Comparison of ENCODE assay signal across 14 mouse cellular contexts in the genomic region with DNA sequence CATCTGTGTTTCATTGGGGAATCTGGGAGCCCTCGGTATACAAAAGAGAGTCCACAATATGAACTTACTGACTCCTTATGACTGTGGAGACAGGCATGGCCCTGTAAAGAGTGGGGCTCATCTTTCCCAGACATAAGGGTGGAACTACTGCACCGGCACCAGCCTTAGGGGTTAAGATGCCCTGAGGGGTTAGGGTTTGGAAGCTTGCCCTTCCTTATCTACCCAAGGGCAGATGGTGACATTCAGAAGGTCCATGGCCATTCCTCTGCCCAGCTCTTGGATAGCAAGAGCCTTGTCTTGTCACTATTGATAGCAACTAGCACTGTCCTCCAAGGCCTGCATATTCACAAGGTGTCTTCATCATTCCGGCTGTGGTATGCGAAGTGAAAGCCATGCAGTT.
DNase-seq lines count a peak whose midpoint lies in the region; ATAC-seq and TF ChIP-seq lines count a peak whose summit lies in the region.
"Had no signal": no experiment of that assay in that cellular context is flagged by ENCODE, and none has a peak within 500 bp of the region (broad histone marks: within the 10 kb centered on the region; RNA-seq: fewer than 3 reads in every experiment).

No protein-coding gene starts in this region.

- 0 out of 2 replicates have a peak overlapping the region, but pooled peaks have one; percentile 76 for H3K27ac ChIP-seq in intestine, embryonic 14.5 days (ENCODE audit: low read depth)
- no peak overlapping the region for H3K27ac ChIP-seq in intestine, postnatal 0 days (ENCODE audit: low read depth, low read length)
- peak overlapping the region; percentile 77 for H3K27ac ChIP-seq in lung, embryonic 15.5 days
- H3K27ac ChIP-seq in stomach, embryonic 14.5 days (ENCODE audit: low read length), result peak overlapping the region; percentile 52; the same call in 1 of the 2 replicates
- no peak overlapping the region for H3K27ac ChIP-seq in stomach, postnatal 0 days (replicated peaks)
- H3K27ac ChIP-seq: forebrain, embryonic 15.5 days had no signal

- H3K4me1 ChIP-seq in intestine, embryonic 14.5 days (replicated peaks; ENCODE audit: control insufficient read depth, insufficient read depth, low read length), result peaks cover 45% of the 10 kb centered on the region
- H3K4me1 ChIP-seq in intestine, postnatal 0 days (replicated peaks; ENCODE audit: control insufficient read depth, insufficient read depth, low read length), result 0 out of 2 replicates have a peak, but pooled peaks cover 6% of the 10 kb centered on the region
- H3K4me1 ChIP-seq in lung, embryonic 15.5 days, result peaks cover 52% of the 10 kb centered on the region
- H3K4me1 ChIP-seq in stomach, embryonic 14.5 days (ENCODE audit: control insufficient read depth, insufficient read depth, low read length), result peaks cover 43% of the 10 kb centered on the region
- peaks cover 8% of the 10 kb centered on the region; the same call in 1 of the 2 replicates for H3K4me1 ChIP-seq in stomach, postnatal 0 days (replicated peaks; ENCODE audit: control insufficient read depth, insufficient read depth)
- H3K4me1 ChIP-seq: forebrain, embryonic 15.5 days had no signal

- no peak for ATAC-seq in intestine, embryonic 14.5 days (replicated peaks; ENCODE audit: low FRiP score, low TSS enrichment, low read depth)
- no peak for ATAC-seq in intestine, postnatal 0 days
- ATAC-seq in lung, embryonic 15.5 days (ENCODE audit: borderline replicate concordance, extremely low read depth, low FRiP score, low TSS enrichment), result no peak
- ATAC-seq in stomach, embryonic 14.5 days (ENCODE audit: insufficient number of reproducible peaks, insufficient read depth, low FRiP score, low read depth), result no peak
- no peak for ATAC-seq in stomach, postnatal 0 days (ENCODE audit: low FRiP score, low TSS enrichment)
- ATAC-seq: forebrain, embryonic 15.5 days had no signal

- no peak for DNase-seq in intestine, embryonic 14.5 days (ENCODE audit: low spot score)
- DNase-seq in lung, postnatal 25 days (ENCODE audit: low spot score), result no peak
- no peak for DNase-seq in stomach, postnatal 0 days (ENCODE audit: low spot score)
- DNase-seq in embryo, embryonic 10.5 days (ENCODE audit: low spot score), result no peak
- DNase-seq: cerebellum, adult 11 months; cerebellum, adult 8-10 months; cerebellum, postnatal 14 days; gastrocnemius, postnatal 36 days; heart, adult 11 months had no signal

- no peak overlapping the region for H3K4me2 ChIP-seq in intestine, embryonic 14.5 days (ENCODE audit: low read length)
- H3K4me2 ChIP-seq in intestine, postnatal 0 days (replicated peaks; ENCODE audit: low read depth), result no peak overlapping the region
- H3K4me2 ChIP-seq in lung, embryonic 15.5 days, result no peak overlapping the region
- H3K4me2 ChIP-seq in stomach, embryonic 14.5 days (replicated peaks; ENCODE audit: low read depth, low read length), result no peak overlapping the region
- no peak overlapping the region for H3K4me2 ChIP-seq in stomach, postnatal 0 days (replicated peaks; ENCODE audit: low read depth)
- H3K4me2 ChIP-seq: forebrain, embryonic 15.5 days; heart, embryonic 13.5 days had no signal

- H3K4me3 ChIP-seq in intestine, embryonic 14.5 days (ENCODE audit: low read depth, low read length), result no peak overlapping the region
- no peak overlapping the region for H3K4me3 ChIP-seq in intestine, postnatal 0 days (ENCODE audit: low read depth, low read length)
- H3K4me3 ChIP-seq in lung, embryonic 15.5 days, result no peak overlapping the region
- no peak overlapping the region for H3K4me3 ChIP-seq in stomach, embryonic 14.5 days (ENCODE audit: low read depth, low read length)
- H3K4me3 ChIP-seq in stomach, postnatal 0 days (ENCODE audit: low read depth, low read length), result no peak overlapping the region
- H3K4me3 ChIP-seq: forebrain, embryonic 15.5 days; heart, embryonic 13.5 days had no signal

- TF ChIP-seq CTCF in intestine, postnatal 0 days (IDR thresholded peaks at IDR 0.05; ENCODE audit: low read depth), result no peak
- TF ChIP-seq CTCF in stomach, postnatal 0 days (IDR thresholded peaks at IDR 0.05; ENCODE audit: low read depth), result no peak

- H3K36me3 ChIP-seq in intestine, embryonic 14.5 days (ENCODE audit: control insufficient read depth, insufficient read depth, low read length), result no peaks in the 10 kb centered on the region
- H3K36me3 ChIP-seq in intestine, postnatal 0 days (ENCODE audit: control insufficient read depth, insufficient read depth), result no peaks in the 10 kb centered on the region
- no peaks in the 10 kb centered on the region for H3K36me3 ChIP-seq in lung, embryonic 15.5 days
- no peaks in the 10 kb centered on the region for H3K36me3 ChIP-seq in stomach, embryonic 14.5 days (ENCODE audit: control insufficient read depth, insufficient read depth, low read length)
- H3K36me3 ChIP-seq in stomach, postnatal 0 days (ENCODE audit: control insufficient read depth, insufficient read depth, low read length), result no peaks in the 10 kb centered on the region
- H3K36me3 ChIP-seq: forebrain, embryonic 15.5 days; heart, embryonic 13.5 days had no signal

- no peak for TF ChIP-seq EP300 in stomach, postnatal 0 days (optimal IDR thresholded peaks at IDR 0.05)

- H3K9ac ChIP-seq in intestine, embryonic 14.5 days (ENCODE audit: low read length), result no peak overlapping the region
- no peak overlapping the region for H3K9ac ChIP-seq in intestine, postnatal 0 days (ENCODE audit: low read depth, low read length)
- H3K9ac ChIP-seq in lung, embryonic 15.5 days, result no peak overlapping the region
- no peak overlapping the region for H3K9ac ChIP-seq in stomach, embryonic 14.5 days (replicated peaks; ENCODE audit: low read depth, low read length)
- H3K9ac ChIP-seq in stomach, postnatal 0 days (ENCODE audit: low read length), result no peak overlapping the region
- H3K9ac ChIP-seq: forebrain, embryonic 15.5 days; heart, embryonic 13.5 days had no signal

- H3K27me3 ChIP-seq in intestine, embryonic 14.5 days (replicated peaks; ENCODE audit: control insufficient read depth, insufficient read depth, low read length), result no peaks in the 10 kb centered on the region
- H3K27me3 ChIP-seq in intestine, postnatal 0 days (replicated peaks; ENCODE audit: control insufficient read depth, insufficient read depth, low read length), result no peaks in the 10 kb centered on the region
- no peaks in the 10 kb centered on the region for H3K27me3 ChIP-seq in lung, embryonic 15.5 days
- no peaks in the 10 kb centered on the region for H3K27me3 ChIP-seq in stomach, embryonic 14.5 days (ENCODE audit: control insufficient read depth, insufficient read depth, low read length)
- H3K27me3 ChIP-seq in stomach, postnatal 0 days (ENCODE audit: control insufficient read depth, insufficient read depth, low read length), result no peaks in the 10 kb centered on the region
- H3K27me3 ChIP-seq: forebrain, embryonic 15.5 days had no signal

- WGBS in intestine, embryonic 14.5 days, result 86% methylated on average over 4 of the region's 4 CpGs
- 95% methylated on average over 4 of the region's 4 CpGs for WGBS in intestine, postnatal 0 days
- WGBS in lung, embryonic 15.5 days, result 90% methylated on average over 4 of the region's 4 CpGs
- WGBS in stomach, embryonic 14.5 days, result 90% methylated on average over 4 of the region's 4 CpGs
- WGBS in stomach, postnatal 0 days, result 93% methylated on average over 4 of the region's 4 CpGs

- H3K9me3 ChIP-seq in intestine, embryonic 14.5 days (ENCODE audit: control insufficient read depth, low read length), result peaks cover 5% of the 10 kb centered on the region; the same call in 1 of the 2 replicates
- H3K9me3 ChIP-seq in intestine, postnatal 0 days (ENCODE audit: control insufficient read depth), result peaks cover 3% of the 10 kb centered on the region; the same call in 1 of the 2 replicates
- H3K9me3 ChIP-seq in lung, embryonic 15.5 days, result 0 out of 2 replicates have a peak, but pooled peaks cover 5% of the 10 kb centered on the region
- H3K9me3 ChIP-seq in stomach, embryonic 14.5 days (ENCODE audit: control insufficient read depth, low read depth, low read length), result no peaks in the 10 kb centered on the region; the same call in 1 of the 2 replicates
- no peaks in the 10 kb centered on the region for H3K9me3 ChIP-seq in stomach, postnatal 0 days (ENCODE audit: control insufficient read depth, low read length)
- H3K9me3 ChIP-seq: forebrain, embryonic 15.5 days had no signal

Comparison
In these comparisons a context has a peak if more than half of its experiments do, and no peak if none do; other contexts are left out.
1. H3K27ac ChIP-seq: peak in intestine, embryonic 14.5 days (single experiment), lung, embryonic 15.5 days (single experiment) and stomach, embryonic 14.5 days (single experiment); none in intestine, postnatal 0 days (single experiment) and stomach, postnatal 0 days (single experiment).